Mouse (Mus musculus) megakaryocyte progenitor cell, adult 5-6 weeks (primary cell): Measurements from ENCODE around the gene Arfip2. TPM values are rescaled to one million over a fixed set of nuclear protein-coding genes. Genes with fewer than 3 reads are reported as not detected.

Source experiments
- ATAC-seq: replicated peaks from 2 replicates; pipeline ENCODE4 v1.8.0; 2016; ENCODE audit warnings: mild to moderate bottlenecking, moderate TSS enrichment, inconsistent platforms; ENCODE audit not compliant: poor library complexity
- total RNA-seq, 2 experiments: library from RNA; stranded (forward) in 1 of 2; stranded (reverse) in 1 of 2; fragments of 157-497, 149-512 nt in 1 of 2; fragments of 200-1000 nt in 1 of 2; gene quantifications; 2 replicates each; pipeline versions ENCODE4 v1.2.3 to v1.2.4; 2015 to 2017

Arfip2 gene
- total RNA-seq (2015) (16.0 and 18.5 TPM in 2 replicates), total RNA-seq (2017) (57.5 and 59.8 TPM in 2 replicates)

DNA sequence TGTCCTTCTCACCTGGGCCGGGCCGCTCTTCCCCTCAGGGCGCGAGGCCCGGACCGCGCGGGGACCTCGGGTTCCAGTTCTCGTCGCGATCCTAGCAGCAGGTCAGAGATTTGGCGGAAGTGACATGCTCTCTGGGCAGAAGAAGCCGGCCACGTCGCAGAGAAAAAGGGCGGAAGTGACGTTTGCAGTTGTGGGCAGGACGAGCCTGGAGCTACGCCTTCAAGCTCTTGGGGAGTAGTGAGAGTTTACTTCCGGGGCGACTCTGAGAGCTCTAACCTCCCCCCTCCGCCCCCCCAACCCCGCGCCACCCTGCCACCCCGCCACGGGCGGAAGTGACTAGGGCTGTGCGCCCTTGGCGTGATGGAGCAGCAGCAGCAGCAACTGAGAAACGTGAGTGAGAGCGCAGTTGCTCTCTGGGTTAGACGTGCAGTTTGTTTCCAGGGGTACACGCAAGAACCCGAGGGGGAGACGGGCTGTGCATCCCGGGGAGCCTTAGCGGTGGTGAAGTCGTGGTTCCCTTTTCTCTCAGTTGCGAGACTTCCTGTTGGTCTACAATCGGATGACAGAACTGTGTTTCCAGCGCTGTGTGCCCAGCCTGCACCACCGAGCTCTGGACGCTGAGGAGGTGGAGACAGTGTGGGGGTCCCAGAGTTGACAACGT is at the start of gene Arfip2, which contains the start of gene Gm45799:
Arfip2 (minus strand) TSS at position 184 of the 661 bp plus-strand sequence.
Gm45799 (plus strand) TSS at position 320 of the 661 bp plus-strand sequence.
- peak; percentile 79 for ATAC-seq

GRCm38 (mm10) chr7:105685541-105686197 is 45.5 kb upstream of the Arfip2 start:
- ATAC-seq = no peak

GRCm38 (mm10) chr7:105650639-105651435 is 10.6 kb upstream of the Arfip2 start, which contains the start of gene Dnhd1:
Gene Dnhd1 (plus strand): TSS chr7:105650827.
- ATAC-seq = peak; percentile 97

- peak; percentile 15 for ATAC-seq
Measured at GRCm38 (mm10) chr7:105641936-105642335, 1.7 kb upstream of the Arfip2 start.

DNA sequence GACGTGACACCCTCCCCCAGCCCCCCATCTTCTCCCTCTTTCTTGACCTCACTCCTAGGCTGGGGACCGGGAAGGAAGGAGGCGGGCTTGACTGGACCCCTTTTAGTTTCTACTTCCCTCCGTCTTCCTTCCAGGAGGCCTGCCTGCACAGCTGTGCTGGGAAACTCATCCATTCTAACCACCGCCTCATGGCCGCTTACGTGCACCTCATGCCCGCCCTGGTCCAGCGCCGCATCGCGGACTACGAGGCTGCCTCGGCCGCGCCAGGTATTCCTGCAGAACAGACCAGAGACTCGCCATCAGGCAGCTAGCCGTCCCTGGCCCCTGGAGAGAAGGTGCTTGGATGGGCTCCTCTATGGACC is 659 bp upstream of the Arfip2 start:
- ATAC-seq = peak; percentile 33

- ATAC-seq = no peak
Measured at GRCm38 (mm10) chr7:105639756-105640155, 460 bp downstream of the Arfip2 start, which contains the start of gene Timm10b. Gene Timm10b (plus strand): TSS chr7:105640056.

DNA sequence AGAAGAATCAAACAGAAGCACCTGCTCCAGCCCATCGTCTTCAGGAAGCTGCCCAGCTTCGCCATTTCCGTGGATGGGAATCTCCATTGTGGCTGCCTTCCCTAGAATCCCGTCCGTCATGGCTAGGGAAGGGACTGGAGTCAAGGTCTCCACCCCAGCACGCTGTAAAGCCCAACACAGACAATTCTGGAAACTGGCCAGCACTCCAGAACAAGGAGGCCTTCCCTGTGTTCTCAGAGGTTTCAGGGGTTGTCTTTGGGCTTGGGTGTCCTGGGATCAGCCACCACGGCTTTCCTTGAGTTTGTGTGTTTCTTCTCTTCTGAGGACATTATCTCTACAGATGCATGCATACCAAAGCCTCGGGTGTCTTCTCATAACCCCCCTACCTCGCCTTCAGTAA is 912 bp downstream of the Arfip2 start:
- ATAC-seq = no peak

DNA sequence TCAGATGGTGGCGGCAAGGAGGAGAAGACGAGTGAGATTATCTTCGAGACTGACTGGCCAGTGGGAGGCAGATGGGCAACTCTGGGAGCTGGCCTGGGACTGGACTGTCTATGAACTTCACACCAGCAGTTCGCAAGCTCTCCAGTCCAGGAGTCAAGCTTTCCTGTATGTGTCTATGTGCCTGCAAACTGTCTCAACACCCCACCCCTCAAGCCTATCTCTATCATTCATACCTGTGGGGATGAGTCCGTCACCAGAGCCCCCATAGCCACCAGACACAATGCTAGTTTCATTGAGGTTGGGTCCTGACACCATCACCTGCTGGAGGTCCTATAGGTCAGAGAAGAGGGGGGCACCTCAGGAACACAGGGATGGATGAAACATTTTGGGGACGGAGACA is 1.4 kb downstream of the Arfip2 start:
- no peak for ATAC-seq

DNA sequence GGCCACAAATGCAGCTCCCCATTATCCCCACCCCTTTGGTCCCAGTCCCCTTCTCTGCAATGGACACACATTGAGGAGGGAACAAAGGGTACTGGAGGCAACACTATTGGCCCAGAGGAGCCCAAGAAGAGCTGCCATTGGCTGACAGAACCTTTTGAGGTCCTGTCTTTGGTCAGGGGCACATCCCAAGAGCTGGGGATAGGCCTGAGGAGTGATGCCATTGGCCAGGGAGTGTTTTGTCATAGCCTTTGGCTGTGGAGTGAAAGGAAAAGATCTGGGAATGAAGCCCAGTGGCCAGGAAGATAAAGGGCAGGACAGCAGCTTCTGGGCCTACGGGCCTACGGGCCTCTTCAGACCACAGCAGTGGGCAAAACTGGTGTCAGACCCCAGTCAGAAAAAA is 4.5 kb downstream of the Arfip2 start:
- ATAC-seq = no peak

DNA sequence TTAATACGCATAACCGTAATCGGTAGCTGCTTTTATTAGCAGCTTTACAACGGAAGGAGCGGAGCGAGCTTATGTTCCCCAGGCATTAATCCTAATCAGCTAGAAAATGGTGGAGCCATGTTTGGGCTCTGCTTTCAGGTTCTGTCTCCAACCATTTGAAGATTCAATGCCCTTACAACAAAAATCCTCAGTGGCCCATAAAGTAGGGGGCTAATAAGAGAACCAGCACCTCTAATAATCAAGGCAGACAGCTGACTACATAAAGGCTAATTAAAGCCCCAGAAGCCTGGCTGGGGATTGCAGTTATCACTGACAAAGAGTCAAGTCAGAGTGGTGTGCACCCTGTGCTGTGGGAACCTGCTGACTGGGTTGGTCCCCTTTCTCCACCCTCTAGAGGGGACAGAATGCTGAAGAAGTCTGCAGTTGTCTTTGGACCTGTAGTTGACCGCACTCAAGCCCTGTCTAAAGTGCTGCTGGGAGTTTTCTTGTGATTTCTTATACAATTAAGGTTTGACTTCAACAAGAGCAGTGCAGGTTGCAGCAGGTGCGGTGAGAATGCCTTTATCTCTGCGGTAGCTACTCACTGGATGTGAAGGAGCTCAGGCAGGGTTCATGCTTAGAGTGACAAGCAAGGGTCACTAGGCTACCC is 5.8 kb downstream of the Arfip2 start:
- ATAC-seq = peak; percentile 10

GRCm38 (mm10) chr7:105633801-105634135 is 6.4 kb downstream of the Arfip2 start:
- ATAC-seq = peak; percentile 5; the same call in 1 of the 2 replicates

- peak; percentile 74 for ATAC-seq
Measured at GRCm38 (mm10) chr7:105633127-105633800, 7.0 kb downstream of the Arfip2 start, which contains the start of gene Trim3. Gene Trim3 (minus strand): TSS chr7:105633571.

DNA sequence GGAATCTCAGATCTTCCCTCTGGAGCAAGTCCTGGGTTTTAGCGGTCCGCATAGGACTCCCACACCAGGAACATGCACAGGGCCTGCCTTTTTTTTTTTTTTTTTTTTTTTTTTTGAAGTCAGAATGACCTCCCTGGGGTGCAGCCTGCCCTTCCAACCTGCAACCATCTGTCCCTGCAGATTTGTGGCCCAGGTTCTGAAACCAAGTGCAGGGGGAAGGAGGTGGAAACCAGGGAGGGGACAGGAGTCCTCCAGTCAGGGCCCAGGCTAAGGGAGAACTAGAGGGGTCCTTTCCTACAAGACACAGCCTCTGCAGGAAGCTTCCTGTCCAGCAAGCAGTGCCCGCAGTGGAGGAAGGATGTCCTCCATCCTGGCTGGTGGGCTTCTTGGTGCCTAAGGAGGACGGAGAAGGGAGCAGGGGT is 7.7 kb downstream of the Arfip2 start:
- ATAC-seq = no peak

DNA sequence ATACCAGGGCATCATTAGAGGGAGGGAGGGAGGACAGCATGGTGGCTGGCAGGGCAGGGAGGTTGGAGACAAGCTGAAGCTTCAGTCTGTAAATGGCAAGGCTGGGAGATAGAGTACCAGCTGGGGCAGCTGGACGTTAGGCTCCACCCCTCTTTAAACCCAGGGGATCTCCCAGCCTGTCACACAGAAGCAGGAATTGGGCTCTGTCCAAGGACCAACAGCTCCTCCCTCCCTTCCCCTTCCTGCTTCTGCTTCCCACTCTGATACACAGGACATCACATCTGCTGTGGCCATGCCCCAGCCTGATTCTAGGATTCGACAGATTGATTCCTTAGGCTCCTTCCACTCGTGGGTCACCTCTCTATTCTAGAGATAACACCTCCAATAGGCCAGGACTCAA is 11.6 kb downstream of the Arfip2 start:
- peak; percentile 40 for ATAC-seq

DNA sequence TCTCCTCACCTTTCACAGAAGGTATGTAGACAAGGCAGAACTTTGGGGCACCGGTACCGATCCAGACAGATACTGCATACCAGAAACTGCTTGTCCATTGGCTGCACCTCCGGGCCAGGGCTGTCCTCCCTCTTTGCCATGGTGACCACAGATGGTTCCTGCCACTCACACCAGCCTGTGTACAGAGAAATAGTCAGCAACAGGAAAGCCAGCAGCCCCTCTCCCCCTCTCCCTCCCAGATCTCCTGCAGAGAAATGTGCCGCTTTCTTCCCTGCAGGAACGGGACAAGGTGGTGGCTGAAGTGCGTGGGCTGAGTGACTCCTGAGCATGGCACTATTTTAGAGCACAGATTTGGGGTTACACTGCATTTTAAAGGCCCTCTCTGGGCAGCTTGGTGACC is 14.8 kb downstream of the Arfip2 start:
- ATAC-seq = no peak

- ATAC-seq = no peak
Measured at GRCm38 (mm10) chr7:105621646-105622292, 18.4 kb downstream of the Arfip2 start.

GRCm38 (mm10) chr7:105621053-105621452 is 19.2 kb downstream of the Arfip2 start:
- ATAC-seq = no peak

- no peak for ATAC-seq
Measured at GRCm38 (mm10) chr7:105619701-105620100, 20.5 kb downstream of the Arfip2 start.

DNA sequence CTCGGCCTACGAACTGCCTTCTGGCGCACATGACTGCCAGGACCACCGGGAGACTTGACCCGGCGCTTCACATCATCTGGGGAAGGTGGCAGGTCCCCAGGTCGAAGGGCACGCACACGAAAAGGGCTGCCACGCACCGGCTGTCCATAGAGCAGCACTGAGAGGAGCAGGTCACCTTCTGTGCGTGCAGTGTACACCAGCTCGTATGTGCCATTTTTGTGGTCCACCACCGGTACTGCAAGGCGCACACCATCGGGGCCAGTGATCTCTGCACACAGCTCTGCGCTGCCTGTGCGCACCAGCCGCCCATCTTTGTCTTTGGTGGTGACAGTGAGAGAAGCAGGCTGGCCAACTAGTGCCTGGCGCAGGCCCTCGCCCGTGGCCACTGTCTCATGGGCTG is 22.4 kb downstream of the Arfip2 start:
- no peak for ATAC-seq

DNA sequence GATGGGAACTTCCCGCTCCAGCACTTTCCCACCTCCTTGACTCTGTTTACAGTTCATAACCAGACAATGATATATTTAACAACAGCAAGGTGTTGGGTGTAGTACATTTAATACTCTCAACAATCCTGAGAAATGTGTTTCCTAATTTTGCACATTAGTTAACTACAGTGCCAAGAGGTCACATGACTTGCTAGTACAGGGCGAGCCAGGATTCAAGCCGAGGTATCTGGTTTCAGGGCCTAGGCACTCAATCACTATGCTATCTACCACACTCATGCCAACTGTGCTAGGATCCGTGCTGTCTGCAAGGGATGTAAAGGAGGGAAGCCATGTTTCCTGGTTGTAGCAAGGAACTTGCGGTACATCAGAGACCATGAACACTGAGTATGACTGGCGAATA is 23.7 kb downstream of the Arfip2 start:
- 0 out of 2 replicates have a peak, but pooled peaks have one; percentile 5 for ATAC-seq
